Mouse (Mus musculus) midbrain, embryonic 14.5 days (tissue): ENCODE measurements around the gene Rnps1. TPM values are rescaled to one million over a fixed set of nuclear protein-coding genes. Genes with fewer than 3 reads are reported as not detected.

Experiments used
- ATAC-seq: fragments of 200-750 bp; cut with Nextera tagmentation; 2 replicates; pipeline ENCODE4 v1.8.0; 2017; ENCODE audit warnings: moderate number of reproducible peaks, moderate library complexity; ENCODE audit not compliant: low FRiP score, low TSS enrichment
- DNase-seq: peaks from one replicate; pipeline ENCODE4 v3.0.0-alpha.2; 2015
- H3K27ac ChIP-seq: fragments of 300-500 bp; sonication (generic); replicated peaks from 2 replicates; pipeline ENCODE4 v1.5.1; 2014; ENCODE audit warnings: mild to moderate bottlenecking, low read depth, low read length, moderate library complexity
- H3K27me3 ChIP-seq: fragments of 300-500 bp; sonication (generic); 2 replicates; pipeline ENCODE4 v1.6.1; 2014; ENCODE audit warnings: low read length, control low read depth, mixed read lengths; ENCODE audit not compliant: control insufficient read depth, insufficient read depth
- H3K36me3 ChIP-seq: fragments of 300-500 bp; sonication (generic); 2 replicates; pipeline ENCODE4 v1.6.1; 2014; ENCODE audit warnings: low read length, control low read depth; ENCODE audit not compliant: control insufficient read depth, insufficient read depth
- H3K4me1 ChIP-seq: fragments of 300-500 bp; sonication (generic); 2 replicates; pipeline ENCODE4 v1.6.1; 2014; ENCODE audit warnings: mild to moderate bottlenecking, antibody characterized with exemption, low read length, control low read depth; ENCODE audit not compliant: control insufficient read depth, insufficient read depth
- H3K4me2 ChIP-seq: fragments of 300-500 bp; sonication (generic); 2 replicates; pipeline ENCODE4 v1.6.1; 2014; ENCODE audit warnings: mild to moderate bottlenecking, low read length, moderate library complexity
- H3K4me3 ChIP-seq: fragments of 300-500 bp; sonication (generic); replicated peaks from 2 replicates; pipeline ENCODE4 v1.5.1; 2014; ENCODE audit warnings: low read depth, low read length
- H3K9ac ChIP-seq: fragments of 300-500 bp; sonication (generic); replicated peaks from 2 replicates; pipeline ENCODE4 v1.6.1; 2014; ENCODE audit warnings: mild to moderate bottlenecking, low read length, moderate library complexity
- H3K9me3 ChIP-seq: fragments of 300-500 bp; sonication (generic); 2 replicates; pipeline ENCODE4 v1.6.1; 2016; ENCODE audit warnings: low read length, control low read depth, mixed read lengths; ENCODE audit not compliant: control insufficient read depth
- WGBS: fragments of 180-500 bp; shearing (Covaris S2); extraction: QIAGEN DNeasy Blood & Tissue Kit; methylation state at CpG from one replicate; pipeline ENCODE4 v1.1.7; 2014; 5-methylcytosine and 5-hydroxymethylcytosine counted together
- polyA plus RNA-seq: library from polyadenylated mRNA; unstranded; fragments of >200 nt; fragmentation: Nextera tagmentation; extraction: Ambion mirVana; gene quantifications from 2 replicates; pipeline ENCODE4 v1.2.1, GENCODE M21; 2014

Gene Rnps1
- polyA plus RNA-seq: 331 and 345 TPM in 2 replicates

DNA sequence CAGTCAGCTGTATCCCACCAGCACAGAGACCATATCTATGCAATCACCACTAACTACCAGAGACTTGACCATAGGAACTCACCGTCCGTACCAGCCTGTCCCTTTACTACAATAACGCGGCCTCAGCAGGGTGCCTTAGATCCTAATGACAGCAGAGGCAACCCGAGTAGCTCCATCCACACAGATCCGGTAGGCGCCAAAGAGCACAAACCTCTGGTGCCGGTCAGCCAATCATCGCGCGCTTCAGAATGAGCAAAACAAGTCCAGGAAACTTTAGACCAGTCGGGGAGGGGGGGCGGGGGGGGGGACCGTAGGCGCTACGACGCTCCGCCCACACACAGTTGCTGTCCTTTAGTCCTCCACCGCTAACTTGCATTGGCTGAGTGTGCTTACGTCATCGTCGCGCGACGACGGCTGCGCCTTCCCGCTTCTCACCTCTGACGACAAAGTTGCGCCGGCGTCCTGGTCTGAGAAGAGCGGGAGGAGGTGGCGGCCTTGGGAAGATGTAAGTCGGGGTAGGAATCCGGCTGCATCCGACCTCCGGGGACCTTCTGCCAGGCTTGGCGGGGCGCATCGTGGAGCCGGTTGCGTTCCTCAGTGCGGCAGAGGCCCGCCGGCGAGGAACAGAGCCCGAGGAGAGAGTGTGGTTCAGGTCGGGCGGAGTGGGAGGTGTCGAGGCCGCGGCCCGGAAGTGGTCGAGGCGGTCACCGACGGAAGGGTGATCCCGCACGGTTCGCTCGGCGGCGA lies at the start of gene Rnps1:
Gene Rnps1, plus strand, starts transcription at position 336 of the 747 bp plus-strand sequence.
- Histone ChIP-seq H3K4me1 (peaks cover 13% of the 10 kb centered on the region), H3K36me3 (peaks cover 40% of the 10 kb centered on the region), H3K4me3 (peak within 1 kb of the TSS; percentile 94), H3K27me3 (no peaks in the 10 kb centered on the region), H3K27ac (peak within 1 kb of the TSS; percentile 91), H3K9me3 (no peaks in the 10 kb centered on the region), H3K9ac (peak within 1 kb of the TSS; percentile 81), H3K4me2 (peak within 1 kb of the TSS; percentile 65)
- WGBS: 1% methylated on average over 64 of the region's 64 CpGs
- ATAC-seq: peak; percentile 97
- peak; percentile 100 for DNase-seq

DNA sequence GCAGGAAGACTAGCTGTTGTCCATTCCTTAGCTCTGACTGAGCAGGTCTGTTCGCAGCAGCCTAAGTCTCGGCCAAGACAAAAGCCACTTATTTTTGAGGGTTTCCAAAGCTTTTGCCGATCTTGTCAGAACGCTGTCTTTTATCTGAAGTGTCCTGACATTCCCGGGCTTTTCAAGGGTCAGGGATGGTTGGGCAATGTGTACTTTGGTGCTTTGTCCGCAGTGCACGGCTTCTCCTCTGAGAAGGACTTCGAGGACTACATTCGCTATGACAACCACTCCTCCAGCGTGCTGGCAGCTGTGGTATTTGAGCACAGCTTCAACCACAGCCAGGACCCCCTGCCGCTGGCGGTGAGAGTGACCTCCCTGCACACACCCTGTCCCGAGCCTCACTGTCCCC lies 48.5 kb upstream of the Rnps1 start:
- Histone ChIP-seq H3K4me1 (no peaks in the 10 kb centered on the region), H3K36me3 (peaks cover 50% of the 10 kb centered on the region), H3K9ac (no peak overlapping the region), H3K4me3 (no peak overlapping the region), H3K27me3 (no peaks in the 10 kb centered on the region), H3K27ac (no peak overlapping the region), H3K4me2 (no peak overlapping the region), H3K9me3 (no peaks in the 10 kb centered on the region)
- ATAC-seq (no peak), DNase-seq (no peak)
- WGBS: 19% methylated on average over 13 of the region's 13 CpGs

DNA sequence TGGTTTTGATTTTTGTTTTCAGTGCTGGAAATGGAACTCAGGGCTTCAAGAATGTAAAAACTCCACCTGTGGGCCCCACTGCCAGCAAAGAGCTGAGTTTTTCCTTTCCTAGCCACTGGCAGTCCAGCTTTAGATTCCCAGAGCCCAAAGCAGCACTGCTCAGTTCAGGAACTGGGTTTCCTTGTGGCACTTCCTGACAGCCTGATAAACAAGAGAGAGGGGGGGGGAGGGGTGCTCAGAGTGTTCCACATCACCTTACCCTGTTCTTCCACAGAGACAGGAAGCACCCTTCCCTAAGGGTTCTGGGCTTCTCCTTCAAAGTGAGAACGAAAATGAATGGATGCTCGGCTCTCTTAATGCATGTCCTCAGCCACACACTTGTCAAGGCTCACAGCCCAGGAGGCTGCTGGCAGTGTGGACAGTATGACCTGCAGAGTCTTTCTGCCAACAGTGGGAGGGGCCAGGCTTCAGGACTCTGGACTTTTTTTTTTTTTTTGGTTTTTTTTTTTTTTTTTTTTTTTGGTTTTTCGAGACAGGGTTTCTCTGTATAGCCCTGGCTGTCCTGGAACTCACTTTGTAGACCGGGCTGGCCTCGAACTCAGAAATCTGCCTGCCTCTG lies 39.2 kb upstream of the Rnps1 start:
- no peak overlapping the region for H3K4me3 ChIP-seq
- ATAC-seq: no peak
- no peak for DNase-seq
- no peaks in the 10 kb centered on the region for H3K4me1 ChIP-seq
- H3K9ac ChIP-seq: no peak overlapping the region
- 88% methylated on average over 4 of the region's 5 CpGs for WGBS
- H3K27me3 ChIP-seq: no peaks in the 10 kb centered on the region
- no peaks in the 10 kb centered on the region for H3K9me3 ChIP-seq
- H3K36me3 ChIP-seq: peaks cover 92% of the 10 kb centered on the region
- H3K4me2 ChIP-seq: no peak overlapping the region
- no peak overlapping the region for H3K27ac ChIP-seq

DNA sequence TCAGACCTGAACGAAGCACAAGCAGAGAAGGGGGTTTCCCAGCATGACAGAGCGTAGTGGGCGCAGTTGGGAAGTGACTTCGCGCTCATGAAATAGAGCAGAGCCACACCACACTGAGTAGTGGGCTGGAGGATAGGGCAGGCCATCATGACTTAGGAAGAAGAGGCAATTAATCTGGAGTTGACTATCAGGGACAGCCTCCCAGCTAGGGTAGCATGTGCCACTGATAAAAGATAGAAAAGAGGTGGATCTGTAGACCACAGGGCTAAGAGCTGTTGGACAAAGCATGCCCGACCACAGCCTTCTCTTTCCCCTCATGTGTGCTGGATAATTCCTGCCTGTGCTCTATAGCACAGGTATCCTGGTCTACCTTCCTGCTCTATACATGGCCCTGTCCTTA lies 38.5 kb upstream of the Rnps1 start:
- no peaks in the 10 kb centered on the region for H3K27me3 ChIP-seq
- H3K4me2 ChIP-seq: no peak overlapping the region
- no peaks in the 10 kb centered on the region for H3K4me1 ChIP-seq
- no peak overlapping the region for H3K27ac ChIP-seq
- ATAC-seq: no peak
- H3K9ac ChIP-seq: no peak overlapping the region
- H3K36me3 ChIP-seq: peaks cover 90% of the 10 kb centered on the region
- H3K9me3 ChIP-seq: no peaks in the 10 kb centered on the region
- WGBS: 90% methylated on average over 6 of the region's 6 CpGs
- H3K4me3 ChIP-seq: no peak overlapping the region
- DNase-seq: no peak

DNA sequence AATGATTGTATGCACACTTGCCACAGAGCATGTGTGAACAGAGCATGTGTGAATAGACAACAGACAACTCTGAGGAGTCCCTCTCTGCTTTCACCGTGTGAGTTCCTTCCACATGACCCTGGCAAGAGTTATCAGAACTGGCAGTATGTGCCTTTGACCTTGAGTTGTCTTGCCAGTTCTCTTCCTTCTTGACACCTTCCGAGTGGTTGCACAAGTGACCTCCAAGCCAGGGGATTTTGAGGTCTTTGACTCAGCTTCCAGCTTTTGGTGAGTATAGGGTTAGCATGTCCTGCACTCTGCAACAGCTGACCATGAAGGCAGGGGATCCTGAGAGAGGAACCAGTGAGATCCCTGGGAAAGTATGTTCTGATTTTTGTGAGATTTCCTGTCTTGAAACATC lies 35.9 kb upstream of the Rnps1 start:
- no peak for DNase-seq
- Histone ChIP-seq H3K27me3 (no peaks in the 10 kb centered on the region), H3K9me3 (no peaks in the 10 kb centered on the region), H3K36me3 (peaks cover 88% of the 10 kb centered on the region), H3K4me3 (no peak overlapping the region), H3K27ac (no peak overlapping the region), H3K9ac (no peak overlapping the region), H3K4me1 (no peaks in the 10 kb centered on the region), H3K4me2 (no peak overlapping the region)
- no peak for ATAC-seq
- WGBS: 96% methylated on average over 2 of the region's 2 CpGs

DNA sequence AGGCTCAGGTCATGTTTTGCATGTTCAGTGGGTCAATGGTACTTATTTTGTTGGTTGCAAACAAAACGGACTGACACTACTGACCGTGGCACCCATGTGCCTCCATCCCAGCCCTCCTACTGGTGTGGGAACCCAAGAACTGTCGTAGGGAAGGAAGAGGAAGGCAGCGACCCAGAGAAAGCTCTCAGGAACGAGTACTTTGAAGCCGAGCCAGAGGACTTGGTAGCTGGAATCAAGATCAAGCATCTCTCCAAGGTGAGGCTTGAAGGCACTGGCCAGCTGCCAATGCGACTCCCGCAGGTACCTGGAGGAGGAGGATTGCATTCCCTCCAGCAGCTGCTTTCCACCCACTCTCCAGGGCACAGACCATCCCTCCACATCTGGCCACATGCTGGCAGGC lies 30.6 kb upstream of the Rnps1 start:
- no peak for ATAC-seq
- H3K36me3 ChIP-seq: peaks cover 90% of the 10 kb centered on the region
- no peak overlapping the region for H3K27ac ChIP-seq
- no peaks in the 10 kb centered on the region for H3K9me3 ChIP-seq
- 89% methylated on average over 8 of the region's 8 CpGs for WGBS
- H3K4me1 ChIP-seq: no peaks in the 10 kb centered on the region
- H3K4me3 ChIP-seq: no peak overlapping the region
- H3K27me3 ChIP-seq: no peaks in the 10 kb centered on the region
- no peak for DNase-seq
- H3K9ac ChIP-seq: no peak overlapping the region
- H3K4me2 ChIP-seq: no peak overlapping the region

DNA sequence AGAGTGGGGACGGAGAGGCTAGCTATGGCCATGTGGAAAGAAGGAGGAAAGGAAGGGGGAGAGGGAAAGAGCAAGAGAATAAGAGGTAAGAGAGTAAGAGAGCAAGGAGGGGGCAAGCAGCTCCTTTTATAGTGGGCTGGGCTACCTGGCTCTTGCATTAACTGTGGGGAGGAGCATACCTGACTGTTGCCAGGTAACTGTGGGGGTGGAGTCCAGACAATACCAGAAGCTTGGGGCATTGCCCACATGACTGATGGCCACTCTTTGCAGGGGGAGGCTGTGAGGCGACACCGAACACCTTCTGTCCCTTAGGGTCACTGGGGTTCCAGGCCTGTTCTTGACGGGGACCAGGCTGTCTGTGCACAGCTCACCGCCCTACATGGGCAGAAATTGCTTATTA lies 25.7 kb upstream of the Rnps1 start:
- no peak for DNase-seq
- no peak overlapping the region for H3K4me3 ChIP-seq
- no peak overlapping the region for H3K4me2 ChIP-seq
- no peaks in the 10 kb centered on the region for H3K9me3 ChIP-seq
- H3K4me1 ChIP-seq: no peaks in the 10 kb centered on the region
- no peak overlapping the region for H3K27ac ChIP-seq
- no peak overlapping the region for H3K9ac ChIP-seq
- peaks cover 85% of the 10 kb centered on the region for H3K36me3 ChIP-seq
- 84% methylated on average over 5 of the region's 5 CpGs for WGBS
- ATAC-seq: no peak
- no peaks in the 10 kb centered on the region for H3K27me3 ChIP-seq

DNA sequence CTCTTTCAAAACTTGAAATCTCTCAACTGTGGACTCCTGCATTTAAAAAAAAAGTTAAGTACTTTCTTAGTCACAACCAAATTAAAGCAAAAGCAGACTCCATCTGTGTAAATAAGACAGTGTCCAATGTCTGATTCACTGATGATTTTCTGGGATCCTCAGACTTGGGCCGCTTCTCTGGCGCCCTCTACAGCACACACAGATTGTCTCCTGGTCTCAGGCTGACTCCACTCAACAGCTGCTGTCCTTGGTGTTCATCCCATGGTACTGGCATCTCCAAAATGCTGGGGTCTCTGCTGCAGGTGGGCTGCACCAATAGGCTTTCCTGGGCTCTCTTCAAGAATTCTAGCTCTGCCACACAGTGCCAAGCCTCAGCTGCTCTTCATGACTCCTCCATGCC lies 24.5 kb upstream of the Rnps1 start:
- no peak for ATAC-seq
- Histone ChIP-seq H3K36me3 (peaks cover 82% of the 10 kb centered on the region), H3K9ac (no peak overlapping the region), H3K4me3 (no peak overlapping the region), H3K4me1 (no peaks in the 10 kb centered on the region), H3K27me3 (no peaks in the 10 kb centered on the region), H3K27ac (no peak overlapping the region), H3K9me3 (no peaks in the 10 kb centered on the region), H3K4me2 (no peak overlapping the region)
- WGBS: 8% methylated on average over 2 of the region's 2 CpGs
- DNase-seq: peak; percentile 75

DNA sequence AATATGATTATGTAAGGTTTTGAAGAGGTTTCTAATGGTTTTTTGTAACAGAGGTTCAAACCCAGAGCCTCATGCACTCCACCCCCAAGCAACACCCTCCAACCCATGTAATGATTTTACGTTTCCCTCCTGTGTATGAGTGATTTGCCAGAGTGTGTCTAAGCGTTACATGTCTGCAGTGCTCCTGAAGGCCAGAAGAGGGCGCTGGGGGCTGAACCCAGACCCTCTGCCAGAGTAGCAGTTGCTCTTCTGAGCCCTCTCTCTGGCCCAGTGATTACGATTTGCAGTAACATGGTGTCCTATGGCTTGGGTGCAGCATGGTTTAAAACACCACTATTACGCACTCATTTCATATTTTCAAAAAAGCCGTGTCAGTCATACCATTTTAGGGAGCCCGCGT lies 23.2 kb upstream of the Rnps1 start:
- ATAC-seq (no peak), DNase-seq (peak; percentile 9)
- Histone ChIP-seq H3K27me3 (no peaks in the 10 kb centered on the region), H3K36me3 (peaks cover 79% of the 10 kb centered on the region), H3K9ac (no peak overlapping the region), H3K27ac (no peak overlapping the region), H3K4me1 (no peaks in the 10 kb centered on the region), H3K4me2 (no peak overlapping the region), H3K9me3 (no peaks in the 10 kb centered on the region), H3K4me3 (no peak overlapping the region)
- WGBS: 68% methylated on average over 8 of the region's 8 CpGs
